Mouse (Mus musculus) embryo, embryonic 11.5 days (tissue): ENCODE data around the gene Inpp5k.

Experiments
- DNase-seq: peaks from one replicate; pipeline ENCODE4 v3.0.0-alpha.2; 2012; ENCODE audit warnings: low read depth, low spot score

Inpp5k gene

DNA sequence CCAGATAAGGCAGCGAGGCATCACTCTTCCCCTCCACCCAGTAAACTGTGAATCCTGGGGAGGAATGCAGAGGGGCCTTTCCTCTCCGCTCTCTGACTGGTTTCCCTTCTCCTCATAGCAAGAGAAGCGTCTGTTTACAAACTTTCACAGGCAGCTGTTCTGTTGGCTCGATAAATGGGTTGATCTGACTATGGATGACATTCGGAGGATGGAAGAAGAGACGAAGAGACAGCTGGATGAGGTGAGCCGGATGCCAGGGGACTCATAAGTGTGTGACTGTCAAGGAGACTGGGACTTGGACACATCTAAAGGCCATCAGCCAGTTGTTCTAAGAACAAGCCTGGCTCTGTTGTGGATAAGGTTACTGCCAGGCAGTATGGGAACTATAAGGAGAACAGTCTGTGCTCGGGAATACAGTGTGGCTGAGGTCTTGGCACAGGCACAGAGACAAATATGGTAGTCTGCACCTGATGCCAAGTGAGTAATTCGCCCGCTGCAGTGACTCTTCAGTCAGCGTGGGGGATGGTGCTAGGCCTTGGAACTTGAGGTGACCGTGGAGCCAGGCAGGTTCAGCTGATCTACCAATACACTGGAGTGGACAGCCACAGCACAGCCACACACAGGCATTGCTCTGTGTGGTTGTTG is 10.5 kb upstream of the Inpp5k start:
- no peak for DNase-seq

- DNase-seq = no peak
These were observed 9.4 kb upstream of the Inpp5k start for GRCm38 (mm10) chr11:75621426-75621825.

GRCm38 (mm10) chr11:75622588-75623329 is 8.0 kb upstream of the Inpp5k start:
- DNase-seq = no peak

- no peak for DNase-seq
These were observed 6.7 kb upstream of the Inpp5k start for GRCm38 (mm10) chr11:75624102-75624554.

- no peak for DNase-seq
These were observed 5.0 kb upstream of the Inpp5k start for GRCm38 (mm10) chr11:75625820-75626219.

DNA sequence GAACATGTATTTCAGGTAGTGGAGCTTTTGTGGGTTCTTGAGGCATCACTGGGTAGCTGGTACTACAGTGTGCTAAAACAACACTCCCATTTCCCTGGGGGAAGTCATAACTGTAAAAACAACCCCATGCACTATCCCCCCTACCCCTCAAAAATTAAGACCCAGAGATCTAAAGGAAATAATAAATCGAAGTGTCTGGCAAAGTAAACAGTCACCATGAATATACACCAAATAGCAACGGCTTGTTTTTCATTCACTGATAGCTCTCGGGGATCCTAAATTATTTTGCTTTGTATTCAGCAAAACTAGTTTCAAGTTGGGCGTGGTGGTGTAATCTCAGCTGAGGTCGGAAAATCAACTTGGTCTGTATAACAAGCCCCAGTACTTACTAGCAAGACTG is 690 bp upstream of the Inpp5k start:
- no peak for DNase-seq

- DNase-seq = no peak
These were observed 905 bp downstream of the Inpp5k start for GRCm38 (mm10) chr11:75631561-75632225.

DNA sequence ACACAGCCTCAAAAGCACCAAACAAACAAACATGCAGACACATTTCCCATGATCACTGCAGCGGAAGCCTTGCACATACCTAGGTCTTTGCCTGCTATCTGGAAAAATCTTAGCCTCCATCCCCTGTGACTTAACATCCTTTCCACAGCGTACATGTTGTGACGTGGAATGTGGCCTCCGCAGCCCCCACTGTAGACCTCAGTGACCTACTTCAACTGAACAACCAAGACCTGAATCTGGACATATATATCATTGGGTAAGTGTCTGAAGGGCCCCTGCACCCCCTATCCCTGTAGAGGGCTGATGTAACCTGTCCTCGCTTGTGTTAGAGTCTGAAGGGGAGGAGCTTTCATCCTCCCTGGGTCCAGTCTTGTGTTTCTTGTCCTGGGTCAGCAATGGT is 2.1 kb downstream of the Inpp5k start:
- no peak for DNase-seq

- no peak for DNase-seq
These were observed 4.0 kb downstream of the Inpp5k start for GRCm38 (mm10) chr11:75634801-75635200.

- no peak for DNase-seq
These were observed 4.5 kb downstream of the Inpp5k start for GRCm38 (mm10) chr11:75635315-75635714.

GRCm38 (mm10) chr11:75643323-75643722 is 12.5 kb downstream of the Inpp5k start:
- no peak for DNase-seq

DNA sequence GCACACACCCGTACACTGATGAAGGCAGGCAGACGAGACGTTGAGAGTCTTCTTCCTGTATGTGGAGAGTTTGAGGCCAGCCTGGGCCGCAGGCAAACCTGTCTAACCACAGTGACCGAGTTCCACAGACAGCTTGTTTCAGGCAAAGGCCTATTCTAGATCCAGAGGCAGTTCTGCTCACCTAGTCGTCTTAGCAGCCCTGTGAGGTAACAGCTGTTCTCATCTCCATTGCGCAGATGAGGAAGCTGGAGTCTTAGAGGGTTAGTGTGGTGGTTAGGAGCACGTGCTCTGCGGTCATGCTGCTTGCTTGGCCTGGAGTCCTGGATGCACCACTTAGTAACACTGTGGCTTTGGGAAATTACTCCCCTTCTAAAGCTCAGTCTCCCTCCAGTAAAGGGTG is 13.9 kb downstream of the Inpp5k start:
- DNase-seq = no peak

DNA sequence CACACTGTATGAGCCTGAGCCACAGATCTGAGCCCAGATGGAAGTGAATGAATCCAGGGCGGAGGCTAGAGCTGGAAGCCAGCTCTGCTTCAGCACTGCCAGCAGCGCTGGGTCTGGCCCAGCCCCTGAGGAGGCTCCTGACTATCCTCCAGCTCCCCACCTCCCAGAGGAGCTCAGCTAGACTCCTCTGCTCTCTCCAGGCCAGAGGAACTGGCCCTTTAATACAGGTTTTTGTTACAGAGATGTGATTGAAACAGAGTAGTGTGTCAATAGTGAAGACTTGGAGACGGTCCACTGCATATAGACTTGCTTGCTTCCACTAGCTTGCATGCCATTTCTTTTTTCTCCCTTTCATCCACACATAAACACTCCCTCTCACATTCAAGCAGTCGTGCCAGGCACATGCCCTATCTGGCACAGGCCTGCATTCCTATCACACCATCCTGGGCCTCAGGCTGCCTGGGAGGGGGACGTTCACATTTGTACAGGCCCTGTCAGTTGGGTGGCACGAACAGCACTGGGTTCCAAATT is 17.0 kb downstream of the Inpp5k start:
- DNase-seq = no peak

- DNase-seq = no peak
These were observed 18.4 kb downstream of the Inpp5k start for GRCm38 (mm10) chr11:75649155-75649561.

DNA sequence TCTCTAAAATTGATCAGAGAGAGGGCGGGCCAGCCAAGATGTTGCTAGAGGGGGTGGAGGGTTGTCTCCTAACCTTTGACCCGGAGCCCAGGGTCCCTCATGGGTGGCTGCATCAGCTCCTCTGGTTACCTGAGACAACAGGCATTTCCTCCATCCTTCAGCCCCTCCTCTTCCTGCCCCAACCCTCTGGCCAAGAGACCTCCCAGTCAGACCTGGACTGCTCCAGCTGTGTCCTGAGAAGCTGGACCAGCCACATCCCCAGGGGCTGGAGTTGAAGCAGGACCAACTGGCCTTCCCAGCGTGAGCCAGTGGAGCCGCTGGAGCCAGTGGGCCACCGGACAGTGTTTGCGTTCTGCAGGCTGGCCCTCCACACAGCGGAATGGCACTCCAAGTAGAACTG is 19.5 kb downstream of the Inpp5k start, which contains the start of gene Myo1c:
TSS of gene Myo1c (plus strand) at position 194 of the 400 bp plus-strand sequence.
- no peak for DNase-seq

- DNase-seq = no peak
These were observed 20.2 kb downstream of the Inpp5k start for GRCm38 (mm10) chr11:75650958-75651425.

DNA sequence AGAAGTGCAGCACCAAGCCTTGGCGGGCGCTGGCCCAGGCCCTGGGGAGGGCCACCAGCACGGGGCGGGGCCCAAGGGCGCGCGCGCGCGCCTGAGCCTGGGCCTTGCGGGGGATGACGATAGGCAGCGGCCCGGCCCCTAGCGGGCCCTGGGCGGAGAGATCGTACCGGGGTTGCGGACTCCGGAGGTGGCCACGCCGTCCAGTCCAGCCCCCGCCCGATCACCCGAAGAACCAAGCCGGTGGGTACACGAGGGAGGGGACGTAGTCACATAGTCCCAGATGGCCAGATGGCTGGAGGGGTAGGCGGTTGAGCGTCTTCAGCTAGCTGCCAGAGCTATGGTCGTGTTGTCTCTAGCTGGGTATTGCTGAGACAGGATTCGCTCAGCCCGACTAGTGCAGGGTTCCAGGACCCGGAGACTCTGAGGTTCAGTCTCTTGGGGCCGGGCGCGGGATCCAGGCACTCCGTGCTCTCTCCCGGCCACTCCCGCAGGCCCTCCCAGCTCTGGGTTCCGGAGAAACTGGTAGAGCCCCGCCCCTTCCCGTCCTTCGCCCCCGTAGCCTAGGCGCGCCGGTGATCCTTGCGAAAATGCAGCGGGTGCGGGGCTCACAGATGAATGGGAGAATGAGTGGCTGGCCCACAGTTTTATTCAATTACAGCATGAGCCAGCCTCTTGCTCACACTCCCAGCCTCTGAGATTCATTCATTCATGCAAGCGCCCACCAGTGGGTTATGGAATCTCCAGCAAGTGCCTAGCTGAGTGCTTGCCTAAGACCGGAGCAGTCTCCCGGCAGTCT is 20.8 kb downstream of the Inpp5k start:
- no peak for DNase-seq

DNA sequence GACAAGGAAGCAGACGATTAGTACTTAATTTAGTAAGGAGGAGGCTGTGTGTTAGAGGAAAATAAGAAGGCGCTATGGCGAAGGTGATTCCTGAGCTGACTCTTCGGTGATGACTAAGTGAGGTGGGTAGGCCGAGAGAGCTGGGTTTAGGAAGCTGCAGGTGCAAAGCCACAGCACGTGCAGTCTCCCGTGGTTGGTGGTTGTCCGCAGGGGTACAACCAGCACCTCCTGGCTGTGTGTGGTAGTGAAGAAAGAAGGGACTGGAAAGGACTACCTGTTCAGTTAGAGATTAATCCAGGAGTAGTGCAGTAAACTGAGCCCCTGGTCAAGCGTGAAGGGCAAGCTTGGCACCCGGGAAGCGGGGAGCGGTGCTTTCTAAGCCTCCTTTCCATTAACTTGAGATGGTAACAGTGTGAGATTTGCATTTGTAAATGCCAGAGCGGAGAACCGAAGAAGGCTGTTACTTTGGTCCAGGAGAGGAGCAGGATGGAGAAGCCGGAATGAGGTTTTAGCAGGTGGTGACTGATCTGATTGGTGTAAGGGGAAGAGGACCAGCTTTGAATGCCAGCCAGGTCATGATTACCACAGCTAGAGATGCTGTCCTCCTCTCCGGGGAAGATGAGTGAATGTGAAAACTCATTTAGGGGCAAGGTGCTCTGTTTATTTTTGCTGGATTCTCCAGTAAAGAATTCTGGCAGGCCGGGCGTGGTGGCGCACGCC is 21.6 kb downstream of the Inpp5k start:
- no peak for DNase-seq

DNA sequence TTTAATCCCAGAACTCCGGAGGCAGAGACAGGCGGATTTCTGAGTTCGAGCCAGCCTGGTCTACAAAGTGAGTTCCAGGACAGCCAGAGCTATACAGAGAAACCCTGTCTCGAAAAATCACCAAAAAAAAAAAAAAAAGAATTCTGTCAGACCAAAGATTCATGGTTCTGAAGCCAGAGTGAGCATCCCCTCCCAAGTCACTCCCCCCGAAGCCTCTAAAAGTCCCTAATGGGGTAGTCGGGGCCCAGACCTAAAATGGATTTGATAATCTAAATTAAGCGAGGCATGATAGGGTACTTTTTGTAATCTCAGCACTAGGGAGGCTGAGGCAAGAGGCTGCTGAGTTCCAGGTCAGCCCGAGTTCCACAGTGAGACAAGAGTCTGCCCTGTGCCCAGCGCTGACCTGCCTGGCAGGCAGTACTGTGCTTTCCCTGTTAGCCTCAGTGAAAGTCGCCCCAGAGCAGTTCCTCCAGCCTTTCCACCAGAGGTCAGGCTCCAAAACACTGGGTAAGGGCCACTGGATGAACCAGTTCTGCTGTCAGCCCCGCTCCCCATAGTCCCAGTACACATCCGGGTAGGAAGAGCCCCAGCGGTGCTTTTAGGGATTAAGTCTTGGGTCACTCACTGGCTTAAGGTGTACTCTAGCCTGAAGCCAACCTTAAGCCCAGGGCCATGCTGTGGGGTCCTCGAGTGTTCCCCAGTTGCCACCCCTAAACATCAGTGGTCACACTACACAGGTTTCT is 22.3 kb downstream of the Inpp5k start:
- DNase-seq = no peak
